Mouse (Mus musculus) adipocyte (in vitro differentiated cells): ENCODE results near the gene Wbp1l.
"Not testable (repeated sequence)": the region's sequence is repeated elsewhere in the genome, so short reads cannot be mapped to it uniquely, and the experiment has no call there.

Experiments used
- DNase-seq: peaks from one replicate; pipeline ENCODE4 v3.0.0-alpha.2; 2016; ENCODE audit warnings: low spot score

Wbp1l gene

GRCm38 (mm10) chr19:46598720-46599252 is at the start of gene Wbp1l:
Gene Wbp1l (plus strand): TSS chr19:46599084.
- DNase-seq: peak; percentile 100

- no peak for DNase-seq
Measured at GRCm38 (mm10) chr19:46550385-46550784, 48.5 kb upstream of the Wbp1l start.

- no peak for DNase-seq
Measured at GRCm38 (mm10) chr19:46552496-46552895, 46.4 kb upstream of the Wbp1l start.

GRCm38 (mm10) chr19:46553541-46553955 is 45.3 kb upstream of the Wbp1l start:
- DNase-seq: peak; percentile 28

GRCm38 (mm10) chr19:46558009-46558408 is 40.9 kb upstream of the Wbp1l start:
- no peak for DNase-seq

- DNase-seq: no peak
Measured at GRCm38 (mm10) chr19:46558631-46559030, 40.3 kb upstream of the Wbp1l start.

- DNase-seq: peak; percentile 93
Measured at GRCm38 (mm10) chr19:46562132-46562531, 36.8 kb upstream of the Wbp1l start.

- no peak for DNase-seq
Measured at GRCm38 (mm10) chr19:46562581-46563515, 36.0 kb upstream of the Wbp1l start.

- DNase-seq: no peak
Measured at GRCm38 (mm10) chr19:46563603-46564002, 35.3 kb upstream of the Wbp1l start.

- no peak for DNase-seq
Measured at GRCm38 (mm10) chr19:46564043-46564462, 34.8 kb upstream of the Wbp1l start.

- DNase-seq: not testable (repeated sequence)
Measured at GRCm38 (mm10) chr19:46571211-46571877, 27.5 kb upstream of the Wbp1l start.

GRCm38 (mm10) chr19:46571878-46572244 is 27.0 kb upstream of the Wbp1l start:
- DNase-seq: no peak

GRCm38 (mm10) chr19:46572548-46572947 is 26.3 kb upstream of the Wbp1l start:
- no peak for DNase-seq

- peak; percentile 98 for DNase-seq
Measured at GRCm38 (mm10) chr19:46572951-46573937, 25.6 kb upstream of the Wbp1l start, which contains the start of the genes Arl3 and Sfxn2. Gene Arl3 (minus strand): TSS chr19:46573198. Gene Sfxn2 (plus strand): TSS chr19:46573365.

GRCm38 (mm10) chr19:46573990-46574389 is 24.9 kb upstream of the Wbp1l start:
- DNase-seq: no peak

GRCm38 (mm10) chr19:46575196-46575595 is 23.7 kb upstream of the Wbp1l start:
- no peak for DNase-seq

- peak; percentile 89 for DNase-seq
Measured at GRCm38 (mm10) chr19:46587823-46588508, 10.9 kb upstream of the Wbp1l start.

GRCm38 (mm10) chr19:46591575-46591974 is 7.3 kb upstream of the Wbp1l start:
- DNase-seq: no peak

GRCm38 (mm10) chr19:46592751-46593439 is 6.0 kb upstream of the Wbp1l start:
- no peak for DNase-seq

GRCm38 (mm10) chr19:46598187-46598586 is 697 bp upstream of the Wbp1l start:
- no peak for DNase-seq
